ENCODE assay signal across 14 mouse cellular contexts in genomic region chr5:25181004-25181531, GRCm38 (mm10). TPM values are rescaled to one million over a fixed set of nuclear protein-coding genes. Genes with fewer than 3 reads are reported as not detected.
DNase-seq lines count a peak whose midpoint lies in the region; ATAC-seq lines count a peak whose summit lies in the region.
"Had no signal": no experiment of that assay in that cellular context is flagged by ENCODE, and none has a peak within 500 bp of the region (broad histone marks: within the 10 kb centered on the region; RNA-seq: fewer than 3 reads in every experiment).

Galntl5 (plus strand) TSS chr5:25181460.

- H3K27ac ChIP-seq in limb, embryonic 11.5 days (replicated peaks; ENCODE audit: low read depth, low read length): no peak within 1 kb of the TSS
- H3K27ac ChIP-seq in limb, embryonic 10.5 days: no peak within 1 kb of the TSS
- H3K27ac ChIP-seq: heart, embryonic 15.5 days; intestine, embryonic 15.5 days had no signal

- peak; percentile 26; the same call in 1 of the 2 replicates for ATAC-seq in limb, embryonic 11.5 days (ENCODE audit: insufficient number of reproducible peaks, low FRiP score, low TSS enrichment, low read depth)
- peak; percentile 93 for ATAC-seq in megakaryocyte progenitor cell, adult 5-6 weeks (replicated peaks; ENCODE audit: poor library complexity)
- ATAC-seq: intestine, embryonic 15.5 days had no signal

- no peaks in the 10 kb centered on the region for H3K9me3 ChIP-seq in limb, embryonic 11.5 days (ENCODE audit: control insufficient read depth, low read length)
- H3K9me3 ChIP-seq in limb, embryonic 10.5 days (replicated peaks): no peaks in the 10 kb centered on the region
- H3K9me3 ChIP-seq: heart, embryonic 15.5 days; intestine, embryonic 15.5 days had no signal

- H3K27me3 ChIP-seq in limb, embryonic 11.5 days (ENCODE audit: control insufficient read depth, insufficient read depth, low read length): no peaks in the 10 kb centered on the region
- no peaks in the 10 kb centered on the region for H3K27me3 ChIP-seq in limb, embryonic 10.5 days (ENCODE audit: low read depth, poor library complexity, severe bottlenecking)
- H3K27me3 ChIP-seq: heart, embryonic 15.5 days; intestine, embryonic 15.5 days had no signal

- 96% methylated on average over 1 of the region's 1 CpGs for WGBS in limb, embryonic 11.5 days
- WGBS in limb, embryonic 10.5 days: 85% methylated on average over 1 of the region's 1 CpGs

- 0 out of 2 replicates have a peak, but pooled peaks cover 2% of the 10 kb centered on the region for H3K4me1 ChIP-seq in limb, embryonic 11.5 days (ENCODE audit: control insufficient read depth, insufficient read depth, low read length)
- no peaks in the 10 kb centered on the region for H3K4me1 ChIP-seq in limb, embryonic 10.5 days
- H3K4me1 ChIP-seq: heart, embryonic 15.5 days; intestine, embryonic 15.5 days had no signal

- no peak within 1 kb of the TSS for H3K9ac ChIP-seq in limb, embryonic 11.5 days (ENCODE audit: low read length)
- H3K9ac ChIP-seq: heart, embryonic 15.5 days; intestine, embryonic 15.5 days had no signal

- no peak for DNase-seq in limb, embryonic 11.5 days (ENCODE audit: low spot score)
- DNase-seq in limb, embryonic 10.5 days (ENCODE audit: low spot score): no peak
- DNase-seq in adrenal gland, postnatal 14 days: peak; percentile 23
- peak; percentile 66 for DNase-seq in kidney, adult 9 months
- no peak for DNase-seq in neural tube, embryonic 10.5 days (ENCODE audit: extremely low spot score, low spot score)
- no peak for DNase-seq in Muller cell, postnatal 12 days (ENCODE audit: inconsistent ontology term)
- DNase-seq: cerebellum, adult 2 months; left cerebral cortex, postnatal 4 days had no signal

- H3K4me2 ChIP-seq in limb, embryonic 11.5 days (ENCODE audit: low read depth, severe bottlenecking): no peak within 1 kb of the TSS
- H3K4me2 ChIP-seq: heart, embryonic 15.5 days; intestine, embryonic 15.5 days had no signal

- no peaks in the 10 kb centered on the region for H3K36me3 ChIP-seq in limb, embryonic 11.5 days (ENCODE audit: control insufficient read depth, insufficient read depth, low read length)
- no peaks in the 10 kb centered on the region for H3K36me3 ChIP-seq in limb, embryonic 10.5 days
- H3K36me3 ChIP-seq: heart, embryonic 15.5 days; intestine, embryonic 15.5 days had no signal

- H3K4me3 ChIP-seq in limb, embryonic 11.5 days (ENCODE audit: low read depth, low read length): no peak within 1 kb of the TSS
- H3K4me3 ChIP-seq in limb, embryonic 10.5 days: no peak within 1 kb of the TSS
- H3K4me3 ChIP-seq: heart, embryonic 15.5 days; intestine, embryonic 15.5 days had no signal

RNA-seq across cellular contexts. Expression of gene Galntl5, which starts in this region (rescaled TPM):
- polyA plus RNA-seq in limb, embryonic 11.5 days (2014; fragmentation: Nextera tagmentation; extraction: Ambion mirVana): not detected in 2 replicates
- polyA plus RNA-seq in limb, embryonic 10.5 days (2016; fragmentation: Nextera tagmentation; extraction: Ambion mirVana): not detected in 2 replicates
- total RNA-seq in adrenal gland, postnatal 14 days (2021): not detected in 2 replicates
- total RNA-seq in megakaryocyte progenitor cell, adult 5-6 weeks (2015): not detected in 2 replicates
- not detected in 2 replicates for total RNA-seq in megakaryocyte progenitor cell, adult 5-6 weeks (2017)
- total RNA-seq: left cerebral cortex, postnatal 4 days; megakaryocyte-erythroid progenitor cell, adult 5-6 weeks had no signal
- polyA plus RNA-seq: cerebellum, adult 2 months; heart, embryonic 15.5 days; intestine, embryonic 15.5 days; neural tube, embryonic 11.5 days; stomach, embryonic 16.5 days had no signal

Comparison
In these comparisons a context has a peak if more than half of its experiments do, and no peak if none do; other contexts are left out.
1. Peak in ATAC-seq in limb, embryonic 11.5 days; RNA of the gene not detected or under 1 TPM.
2. Peak in DNase-seq in adrenal gland, postnatal 14 days; RNA of the gene not detected or under 1 TPM.
3. Peak in ATAC-seq in megakaryocyte progenitor cell, adult 5-6 weeks; RNA of the gene not detected or under 1 TPM.